Mouse (Mus musculus) E14TG2a.4 (cell line): ENCODE measurements around the gene Hba-a1.
A peak's percentile ranks its signal among the peaks of the same experiment; 100 is the strongest.
"Not testable (repeated sequence)": the region's sequence is repeated elsewhere in the genome, so short reads cannot be mapped to it uniquely, and the experiment has no call there.

ENCODE experiments used
- H3K27me3 ChIP-seq: 2 replicates; pipeline ENCODE4 v1.6.1; 2014; ENCODE audit warnings: low read length, control low read depth; ENCODE audit not compliant: insufficient read depth
- H3K36me3 ChIP-seq: 2 replicates; pipeline ENCODE4 v1.6.1; 2014; ENCODE audit warnings: low read length, control low read depth; ENCODE audit not compliant: insufficient read depth
- H3K4me1 ChIP-seq: replicated peaks from 2 replicates; pipeline ENCODE4 v1.6.1; 2014; ENCODE audit warnings: low read depth, low read length, control low read depth
- H3K4me3 ChIP-seq: replicated peaks from 2 replicates; pipeline ENCODE4 v1.5.1; 2014; ENCODE audit warnings: mild to moderate bottlenecking, low read length
- H3K9me3 ChIP-seq: 2 replicates; pipeline ENCODE4 v1.6.1; 2014; ENCODE audit warnings: low read length, control low read depth
- CTCF ChIP-seq: conservative IDR thresholded peaks from 2 replicates; pipeline ENCODE4 v1.5.1; 2014; ENCODE audit warnings: low read length
- NANOG ChIP-seq: IDR thresholded peaks from 2 replicates; pipeline ENCODE4 v1.6.1; 2014; ENCODE audit warnings: borderline replicate concordance, low read length, mixed read lengths
- POU5F1 ChIP-seq: IDR thresholded peaks from 2 replicates; pipeline ENCODE4 v1.6.1; 2014; ENCODE audit warnings: low read length, borderline replicate concordance

The Hba-a1 gene

GRCm38 (mm10) chr11:32281416-32282144, 1.7 kb upstream of the Hba-a1 start:
- H3K27me3 ChIP-seq, result peaks cover 60% of the 10 kb centered on the region
- H3K9me3 ChIP-seq, result no peaks in the 10 kb centered on the region
- H3K4me3 ChIP-seq, result no peak overlapping the region
- H3K36me3 ChIP-seq, result no peaks in the 10 kb centered on the region
- TF ChIP-seq CTCF (no peak), NANOG (no peak), POU5F1 (no peak)
- H3K4me1 ChIP-seq, result peaks cover 14% of the 10 kb centered on the region

DNA sequence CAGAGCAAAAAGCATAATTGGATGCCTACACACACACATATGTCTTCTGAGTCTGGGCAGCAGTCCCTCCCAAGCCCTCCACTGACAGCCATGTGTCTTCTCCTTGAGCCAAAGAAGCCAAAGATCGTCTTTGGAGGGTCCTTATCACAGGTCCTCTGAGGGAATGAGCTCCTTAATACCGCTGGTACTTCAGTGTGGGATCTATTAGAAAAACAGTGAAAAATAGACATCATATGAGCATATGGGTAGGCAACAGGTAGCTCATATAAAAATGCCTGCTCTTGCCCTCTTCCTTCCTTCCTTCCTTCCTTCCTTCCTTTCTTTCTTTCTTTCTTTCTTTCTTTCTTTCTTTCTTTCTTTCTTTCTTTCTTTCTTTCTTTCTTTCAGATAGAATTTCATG, 1.3 kb downstream of the Hba-a1 start:
- peaks cover 53% of the 10 kb centered on the region for H3K27me3 ChIP-seq
- H3K9me3 ChIP-seq, H3K4me1 ChIP-seq, H3K36me3 ChIP-seq, H3K4me3 ChIP-seq: not testable (repeated sequence)

GRCm38 (mm10) chr11:32285031-32285775, 1.9 kb downstream of the Hba-a1 start:
- H3K9me3 ChIP-seq, result no peaks in the 10 kb centered on the region
- no peak overlapping the region for H3K4me3 ChIP-seq
- H3K4me1 ChIP-seq, result peaks cover 5% of the 10 kb centered on the region
- TF ChIP-seq NANOG (no peak), POU5F1 (no peak), CTCF (no peak)
- peaks cover 48% of the 10 kb centered on the region for H3K27me3 ChIP-seq
- no peaks in the 10 kb centered on the region for H3K36me3 ChIP-seq

DNA sequence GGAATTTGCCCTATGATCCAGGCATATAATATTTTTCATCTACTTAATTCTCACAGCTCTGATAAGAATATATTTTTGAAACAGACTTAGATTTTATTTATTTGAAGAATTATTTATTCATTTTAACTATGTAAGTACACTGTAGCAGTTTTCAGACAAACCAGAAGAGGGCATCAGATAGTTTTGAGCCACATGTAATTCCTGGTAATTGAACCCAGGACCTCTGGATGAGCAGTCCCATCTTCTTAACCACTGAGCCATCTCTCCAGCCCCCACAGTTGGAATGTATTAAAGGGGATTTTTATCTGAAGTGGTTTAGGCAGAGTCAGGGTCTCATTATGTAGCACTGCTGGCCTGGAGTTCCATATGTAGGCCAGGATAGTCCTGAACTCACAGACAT, 2.6 kb downstream of the Hba-a1 start:
- H3K4me3 ChIP-seq, H3K9me3 ChIP-seq, H3K4me1 ChIP-seq, H3K36me3 ChIP-seq: not testable (repeated sequence)
- H3K27me3 ChIP-seq, result peaks cover 41% of the 10 kb centered on the region

- H3K4me1 ChIP-seq, H3K36me3 ChIP-seq, H3K9me3 ChIP-seq: not testable (repeated sequence)
- peak within 1 kb of the TSS; percentile 65 for H3K4me3 ChIP-seq
- H3K27me3 ChIP-seq, result peaks cover 31% of the 10 kb centered on the region
- peak; percentile 48 for TF ChIP-seq CTCF
Measured at GRCm38 (mm10) chr11:32286695-32287492, 3.6 kb downstream of the Hba-a1 start, which contains the start of gene Hbq1b. Gene Hbq1b (plus strand): TSS chr11:32286965.

GRCm38 (mm10) chr11:32287493-32287825, 4.1 kb downstream of the Hba-a1 start:
- no peak for TF ChIP-seq CTCF
- TF ChIP-seq POU5F1, result no peak
- no peak for TF ChIP-seq NANOG
- no peaks in the 10 kb centered on the region for H3K36me3 ChIP-seq
- peaks cover 29% of the 10 kb centered on the region for H3K27me3 ChIP-seq
- H3K4me3 ChIP-seq, result peak overlapping the region; percentile 65
- H3K9me3 ChIP-seq, result no peaks in the 10 kb centered on the region
- peaks cover 5% of the 10 kb centered on the region for H3K4me1 ChIP-seq

GRCm38 (mm10) chr11:32292819-32293218, 9.5 kb downstream of the Hba-a1 start:
- H3K4me1 ChIP-seq, H3K9me3 ChIP-seq, H3K4me3 ChIP-seq, H3K36me3 ChIP-seq: not testable (repeated sequence)
- peaks cover 35% of the 10 kb centered on the region for H3K27me3 ChIP-seq

- H3K4me3 ChIP-seq, H3K4me1 ChIP-seq, H3K36me3 ChIP-seq, H3K9me3 ChIP-seq: not testable (repeated sequence)
- peaks cover 33% of the 10 kb centered on the region for H3K27me3 ChIP-seq
Measured at GRCm38 (mm10) chr11:32293479-32293878, 10.2 kb downstream of the Hba-a1 start.

- H3K9me3 ChIP-seq, H3K4me1 ChIP-seq, H3K4me3 ChIP-seq, H3K36me3 ChIP-seq: not testable (repeated sequence)
- H3K27me3 ChIP-seq, result peaks cover 32% of the 10 kb centered on the region
Measured at GRCm38 (mm10) chr11:32296203-32296602, 12.9 kb downstream of the Hba-a1 start, which contains the start of gene Hba-a2. Gene Hba-a2 (plus strand): TSS chr11:32296489.

DNA sequence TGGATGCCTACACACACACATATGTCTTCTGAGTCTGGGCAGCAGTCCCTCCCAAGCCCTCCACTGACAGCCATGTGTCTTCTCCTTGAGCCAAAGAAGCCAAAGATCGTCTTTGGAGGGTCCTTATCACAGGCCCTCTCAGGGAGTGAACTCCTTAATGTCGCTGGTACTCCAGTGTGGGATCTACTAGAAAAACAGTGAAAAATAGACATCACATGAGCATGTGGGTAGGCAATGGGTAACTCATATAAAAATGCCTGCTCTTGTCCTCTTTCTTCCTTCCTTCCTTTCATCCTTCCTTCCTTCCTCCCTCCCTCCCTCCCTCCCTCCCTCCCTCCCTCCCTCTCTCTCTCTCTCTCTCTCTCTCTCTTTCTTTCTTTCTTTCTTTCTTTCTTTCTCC, 14.1 kb downstream of the Hba-a1 start:
- H3K36me3 ChIP-seq, H3K9me3 ChIP-seq, H3K4me3 ChIP-seq, H3K4me1 ChIP-seq: not testable (repeated sequence)
- peaks cover 44% of the 10 kb centered on the region for H3K27me3 ChIP-seq
